Mouse (Mus musculus): Measurements from ENCODE around the gene Nfatc2. TPM values are rescaled to one million over a fixed set of nuclear protein-coding genes. Genes with fewer than 3 reads are reported as not detected.

Gene Nfatc2
- polyA plus RNA-seq, 1 experiment from 2014 or later, result 1.7 TPM

DNA sequence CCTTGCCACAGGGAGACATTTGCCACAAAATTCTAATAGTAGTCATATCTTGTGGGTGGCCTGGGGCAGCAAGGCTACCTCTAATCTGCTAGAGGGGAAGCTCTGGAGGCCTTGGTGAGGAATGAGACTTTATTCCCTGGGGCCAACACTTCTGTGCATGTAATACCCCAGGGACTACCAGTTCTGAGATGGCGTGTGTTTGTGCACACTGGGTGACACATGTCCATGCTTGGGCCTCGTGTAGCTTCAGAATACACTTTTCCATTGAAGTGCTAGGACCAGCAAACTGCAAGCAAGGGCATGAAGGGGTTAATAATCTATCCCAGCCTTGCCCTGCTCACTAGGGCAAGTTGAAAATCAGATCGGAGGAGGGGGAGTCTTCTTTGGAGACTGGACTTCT is 58.4 kb downstream of the Nfatc2 start:
- H3K4me2 ChIP-seq, result no peak overlapping the region
- H3K4me1 ChIP-seq (replicated peaks), result peaks cover 26% of the 10 kb centered on the region
- no peaks in the 10 kb centered on the region for H3K36me3 ChIP-seq
- no peak overlapping the region for H3K9ac ChIP-seq
- H3K27me3 ChIP-seq, result 0 out of 2 replicates have a peak, but pooled peaks cover 12% of the 10 kb centered on the region
- 60% methylated on average over 3 of the region's 3 CpGs for WGBS
- H3K4me3 ChIP-seq, result no peak overlapping the region
- no peaks in the 10 kb centered on the region for H3K9me3 ChIP-seq
- no peak for ATAC-seq (ENCODE audit: low FRiP score)
- no peak overlapping the region for H3K27ac ChIP-seq

DNA sequence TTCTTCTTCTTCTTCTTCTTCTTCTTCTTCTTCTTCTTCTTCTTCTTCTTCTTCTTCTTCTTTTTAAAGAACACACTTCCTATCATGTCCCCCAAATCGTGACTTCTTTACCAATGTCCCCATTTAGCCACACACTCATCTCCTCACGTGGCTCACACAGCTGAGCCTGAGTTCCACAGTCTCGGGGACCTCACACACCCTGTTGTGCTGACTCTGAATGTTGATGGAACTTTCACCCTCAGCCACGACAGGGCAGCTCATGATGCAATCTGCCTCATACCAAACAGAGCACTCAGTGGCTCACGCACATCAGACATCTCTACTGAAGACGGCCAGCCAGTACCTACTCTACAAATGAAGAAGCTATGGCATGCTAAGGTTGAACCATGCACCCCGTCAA is 60.2 kb downstream of the Nfatc2 start:
- Histone ChIP-seq H3K36me3 (no peaks in the 10 kb centered on the region), H3K4me3 (no peak overlapping the region), H3K4me1 (replicated peaks) (peaks cover 26% of the 10 kb centered on the region), H3K27me3 (0 out of 2 replicates have a peak, but pooled peaks cover 5% of the 10 kb centered on the region), H3K4me2 (no peak overlapping the region), H3K9me3 (no peaks in the 10 kb centered on the region), H3K9ac (no peak overlapping the region), H3K27ac (no peak overlapping the region)
- ATAC-seq (ENCODE audit: low FRiP score), result no peak
- WGBS, result 88% methylated on average over 7 of the region's 7 CpGs

GRCm38 (mm10) chr2:168539594-168540222 is 61.7 kb downstream of the Nfatc2 start:
- no peak overlapping the region for H3K4me3 ChIP-seq
- 52% methylated on average over 15 of the region's 15 CpGs for WGBS
- no peak for ATAC-seq (ENCODE audit: low FRiP score)

GRCm38 (mm10) chr2:168539026-168539425 is 62.4 kb downstream of the Nfatc2 start:
- Histone ChIP-seq H3K9ac (no peak overlapping the region), H3K4me2 (no peak overlapping the region), H3K9me3 (no peaks in the 10 kb centered on the region), H3K4me1 (replicated peaks) (peaks cover 16% of the 10 kb centered on the region), H3K4me3 (no peak overlapping the region), H3K36me3 (no peaks in the 10 kb centered on the region), H3K27ac (no peak overlapping the region), H3K27me3 (no peaks in the 10 kb centered on the region)
- 93% methylated on average over 6 of the region's 6 CpGs for WGBS
- no peak for ATAC-seq (ENCODE audit: low FRiP score)

More at GRCm38 (mm10) chr2:168539594-168540222, 61.7 kb downstream of the Nfatc2 start:
- H3K9me3 ChIP-seq, result no peaks in the 10 kb centered on the region
- no peak overlapping the region for H3K27ac ChIP-seq
- H3K4me1 ChIP-seq (replicated peaks), result peaks cover 21% of the 10 kb centered on the region
- H3K36me3 ChIP-seq, result no peaks in the 10 kb centered on the region
- no peak overlapping the region for H3K4me2 ChIP-seq
- H3K9ac ChIP-seq, result no peak overlapping the region
- H3K27me3 ChIP-seq, result no peaks in the 10 kb centered on the region

DNA sequence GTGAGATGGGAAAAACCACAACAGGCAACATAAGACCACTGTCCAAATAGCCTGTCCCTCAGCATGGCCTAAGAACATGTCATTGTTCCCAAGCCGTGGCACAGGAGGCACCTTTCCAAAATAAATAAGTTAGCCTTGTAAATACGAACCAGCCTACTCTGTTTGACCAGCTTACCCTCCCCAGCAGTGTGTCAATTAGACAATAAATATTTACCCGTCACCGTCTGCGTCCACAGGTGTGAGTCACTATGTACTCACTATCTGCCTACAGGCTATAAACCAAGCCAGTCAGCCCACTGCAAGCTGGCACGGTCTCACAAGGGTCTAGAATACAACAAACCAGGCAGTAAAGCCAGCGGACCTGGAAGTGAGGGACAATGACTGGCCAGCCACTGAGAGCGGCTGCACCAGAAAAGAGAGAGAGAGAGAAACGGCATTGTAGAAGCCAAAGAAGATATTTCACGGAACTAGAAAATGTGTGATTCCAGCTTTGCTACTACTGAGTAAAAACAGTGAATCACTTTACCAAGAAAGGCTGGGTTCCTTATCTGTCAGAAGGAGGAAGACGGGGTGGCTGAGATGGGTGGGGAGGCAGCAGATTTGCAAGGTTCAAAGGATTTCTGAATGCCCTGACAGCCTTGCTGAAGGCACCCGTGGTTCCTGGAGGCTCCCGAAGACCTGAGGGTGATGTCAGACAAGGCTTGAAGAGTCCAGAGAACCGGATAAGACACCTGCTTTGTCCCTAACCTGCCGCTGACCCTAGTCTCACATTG is 69.2 kb downstream of the Nfatc2 start:
- H3K4me2 ChIP-seq, result no peak overlapping the region
- H3K4me3 ChIP-seq, result no peak overlapping the region
- no peak overlapping the region for H3K9ac ChIP-seq
- H3K27ac ChIP-seq, result no peak overlapping the region
- no peaks in the 10 kb centered on the region for H3K36me3 ChIP-seq
- no peaks in the 10 kb centered on the region for H3K4me1 ChIP-seq (replicated peaks)
- 69% methylated on average over 15 of the region's 15 CpGs for WGBS
- no peaks in the 10 kb centered on the region for H3K27me3 ChIP-seq
- ATAC-seq (ENCODE audit: low FRiP score), result no peak
- H3K9me3 ChIP-seq, result no peaks in the 10 kb centered on the region

GRCm38 (mm10) chr2:168528551-168528950 is 72.9 kb downstream of the Nfatc2 start:
- Histone ChIP-seq H3K36me3 (0 out of 2 replicates have a peak, but pooled peaks cover 3% of the 10 kb centered on the region), H3K9me3 (peaks cover 6% of the 10 kb centered on the region; the same call in 1 of the 2 replicates), H3K4me3 (no peak overlapping the region), H3K4me2 (no peak overlapping the region), H3K9ac (no peak overlapping the region), H3K4me1 (replicated peaks) (peaks cover 13% of the 10 kb centered on the region), H3K27ac (no peak overlapping the region), H3K27me3 (peaks cover 13% of the 10 kb centered on the region; the same call in 1 of the 2 replicates)
- 83% methylated on average over 8 of the region's 8 CpGs for WGBS
- ATAC-seq (ENCODE audit: low FRiP score), result no peak

- Histone ChIP-seq H3K9me3 (peaks cover 6% of the 10 kb centered on the region; the same call in 1 of the 2 replicates), H3K27ac (no peak overlapping the region), H3K36me3 (0 out of 2 replicates have a peak, but pooled peaks cover 3% of the 10 kb centered on the region), H3K4me1 (replicated peaks) (peaks cover 20% of the 10 kb centered on the region), H3K4me2 (no peak overlapping the region), H3K4me3 (no peak overlapping the region), H3K27me3 (peaks cover 13% of the 10 kb centered on the region; the same call in 1 of the 2 replicates), H3K9ac (no peak overlapping the region)
- WGBS, result 92% methylated on average over 10 of the region's 10 CpGs
- no peak for ATAC-seq (ENCODE audit: low FRiP score)
These were observed 74.0 kb downstream of the Nfatc2 start for GRCm38 (mm10) chr2:168527430-168527792.

- no peak overlapping the region for H3K27ac ChIP-seq
- peaks cover 6% of the 10 kb centered on the region; the same call in 1 of the 2 replicates for H3K9me3 ChIP-seq
- no peak for ATAC-seq (ENCODE audit: low FRiP score)
- no peak overlapping the region for H3K4me3 ChIP-seq
- WGBS, result 82% methylated on average over 18 of the region's 18 CpGs
- peaks cover 13% of the 10 kb centered on the region; the same call in 1 of the 2 replicates for H3K27me3 ChIP-seq
- H3K4me2 ChIP-seq, result no peak overlapping the region
- H3K4me1 ChIP-seq (replicated peaks), result peaks cover 20% of the 10 kb centered on the region
- no peak overlapping the region for H3K9ac ChIP-seq
- H3K36me3 ChIP-seq, result 0 out of 2 replicates have a peak, but pooled peaks cover 3% of the 10 kb centered on the region
These were observed 74.7 kb downstream of the Nfatc2 start for GRCm38 (mm10) chr2:168526547-168527429.

GRCm38 (mm10) chr2:168525391-168526154 is 75.9 kb downstream of the Nfatc2 start:
- peaks cover 20% of the 10 kb centered on the region for H3K4me1 ChIP-seq (replicated peaks)
- 0 out of 2 replicates have a peak, but pooled peaks cover 3% of the 10 kb centered on the region for H3K36me3 ChIP-seq
- peak overlapping the region; percentile 40; the same call in 1 of the 2 replicates for H3K9ac ChIP-seq
- H3K4me2 ChIP-seq, result peak overlapping the region; percentile 49
- ATAC-seq (ENCODE audit: low FRiP score), result peak; percentile 44; the same call in 1 of the 2 replicates
- H3K27me3 ChIP-seq, result peaks cover 13% of the 10 kb centered on the region; the same call in 1 of the 2 replicates
- peak overlapping the region; percentile 15; the same call in 1 of the 2 replicates for H3K4me3 ChIP-seq
- peak overlapping the region; percentile 66 for H3K27ac ChIP-seq
- WGBS, result 6% methylated on average over 17 of the region's 17 CpGs
- H3K9me3 ChIP-seq, result peaks cover 6% of the 10 kb centered on the region; the same call in 1 of the 2 replicates

GRCm38 (mm10) chr2:168524905-168525381 is 76.5 kb downstream of the Nfatc2 start:
- H3K27me3 ChIP-seq, result peaks cover 13% of the 10 kb centered on the region; the same call in 1 of the 2 replicates
- peak; percentile 88 for ATAC-seq (ENCODE audit: low FRiP score)
- peak overlapping the region; percentile 40; the same call in 1 of the 2 replicates for H3K9ac ChIP-seq
- H3K4me2 ChIP-seq, result peak overlapping the region; percentile 49
- peak overlapping the region; percentile 15; the same call in 1 of the 2 replicates for H3K4me3 ChIP-seq
- 0 out of 2 replicates have a peak, but pooled peaks cover 3% of the 10 kb centered on the region for H3K36me3 ChIP-seq
- 3% methylated on average over 13 of the region's 13 CpGs for WGBS
- peaks cover 6% of the 10 kb centered on the region; the same call in 1 of the 2 replicates for H3K9me3 ChIP-seq
- peaks cover 20% of the 10 kb centered on the region for H3K4me1 ChIP-seq (replicated peaks)
- H3K27ac ChIP-seq, result peak overlapping the region; percentile 66; the same call in 1 of the 2 replicates

GRCm38 (mm10) chr2:168522247-168522646 is 79.2 kb downstream of the Nfatc2 start:
- 0 out of 2 replicates have a peak, but pooled peaks cover 3% of the 10 kb centered on the region for H3K36me3 ChIP-seq
- H3K9ac ChIP-seq, result no peak overlapping the region
- 80% methylated on average over 3 of the region's 3 CpGs for WGBS
- ATAC-seq (ENCODE audit: low FRiP score), result no peak
- H3K9me3 ChIP-seq, result peaks cover 6% of the 10 kb centered on the region; the same call in 1 of the 2 replicates
- peaks cover 20% of the 10 kb centered on the region for H3K4me1 ChIP-seq (replicated peaks)
- no peak overlapping the region for H3K27ac ChIP-seq
- peaks cover 13% of the 10 kb centered on the region; the same call in 1 of the 2 replicates for H3K27me3 ChIP-seq
- H3K4me2 ChIP-seq, result no peak overlapping the region
- no peak overlapping the region for H3K4me3 ChIP-seq

Measured in hindbrain, embryonic 13.5 days (tissue).